Mouse (Mus musculus) forebrain, embryonic 14.5 days (tissue): ENCODE results near the gene Prps1l3. TPM values are rescaled to one million over a fixed set of nuclear protein-coding genes. Genes with fewer than 3 reads are reported as not detected.

Experiments used
- ATAC-seq: fragments of 200-750 bp; cut with Nextera tagmentation; 2 replicates; pipeline ENCODE4 v1.8.0; 2017; ENCODE audit warnings: mild to moderate bottlenecking, moderate library complexity
- DNase-seq: peaks from one replicate; pipeline ENCODE4 v3.0.0-alpha.2; 2015; ENCODE audit warnings: low spot score
- H3K27ac ChIP-seq: fragments of 300-500 bp; sonication (generic); 2 replicates; pipeline ENCODE4 v1.5.1; 2014; ENCODE audit warnings: low read depth, mild to moderate bottlenecking, control low read depth, low read length, moderate library complexity
- H3K27me3 ChIP-seq: fragments of 300-500 bp; sonication (generic); replicated peaks from 2 replicates; pipeline ENCODE4 v1.6.1; 2014; ENCODE audit warnings: low read length, control low read depth, mixed read lengths; ENCODE audit not compliant: control insufficient read depth, insufficient read depth
- H3K36me3 ChIP-seq: fragments of 300-500 bp; sonication (generic); 2 replicates; pipeline ENCODE4 v1.6.1; 2014; ENCODE audit warnings: low read length, control low read depth; ENCODE audit not compliant: control insufficient read depth, insufficient read depth
- H3K4me1 ChIP-seq: fragments of 300-500 bp; sonication (generic); 2 replicates; pipeline ENCODE4 v1.6.1; 2014; ENCODE audit warnings: antibody characterized with exemption, low read length, control low read depth; ENCODE audit not compliant: control insufficient read depth, insufficient read depth
- H3K4me2 ChIP-seq: fragments of 300-500 bp; sonication (generic); 2 replicates; pipeline ENCODE4 v1.6.1; 2014; ENCODE audit warnings: mild to moderate bottlenecking, control low read depth, low read length
- H3K4me3 ChIP-seq: fragments of 300-500 bp; sonication (generic); 2 replicates; pipeline ENCODE4 v1.5.1; 2014; ENCODE audit warnings: low read depth, low read length, control low read depth
- H3K9ac ChIP-seq: fragments of 300-500 bp; sonication (generic); 2 replicates; pipeline ENCODE4 v1.6.1; 2014; ENCODE audit warnings: mild to moderate bottlenecking, low read length, control low read depth, moderate library complexity
- H3K9me3 ChIP-seq: fragments of 300-500 bp; sonication (generic); replicated peaks from 2 replicates; pipeline ENCODE4 v1.6.1; 2016; ENCODE audit warnings: low read length, control low read depth, mixed read lengths; ENCODE audit not compliant: control insufficient read depth
- WGBS: fragments of 180-500 bp; shearing (Covaris S2); extraction: QIAGEN DNeasy Blood & Tissue Kit; methylation state at CpG from one replicate; pipeline ENCODE4 v1.1.7; 2014; 5-methylcytosine and 5-hydroxymethylcytosine counted together
- polyA plus RNA-seq: library from polyadenylated mRNA; unstranded; fragments of >200 nt; fragmentation: Nextera tagmentation; extraction: Ambion mirVana; gene quantifications from 2 replicates; pipeline ENCODE4 v1.2.1, GENCODE M21; 2014

The Prps1l3 gene
- polyA plus RNA-seq, 1 experiment from 2014 or later: 50.4 TPM

DNA sequence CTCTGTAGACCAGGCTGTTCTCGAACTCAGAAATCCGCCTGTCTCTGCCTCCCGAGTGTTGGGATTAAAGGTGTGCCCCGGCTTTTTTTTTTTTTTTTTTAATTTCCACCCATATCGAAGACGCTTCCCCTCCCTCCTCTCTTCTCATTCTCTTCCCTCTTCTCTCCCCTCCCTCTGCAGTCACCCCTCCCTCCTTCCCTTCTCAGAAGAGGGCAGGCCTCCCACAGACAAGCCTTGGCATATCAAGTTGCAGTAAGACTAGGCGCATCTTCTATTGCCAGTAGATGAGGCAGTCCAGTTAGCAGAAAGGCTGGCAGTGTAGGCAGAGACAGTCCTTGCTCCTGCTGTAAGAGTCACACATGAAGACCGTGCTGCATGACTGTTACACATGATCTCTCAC, 2.4 kb upstream of the Prps1l3 start:
- WGBS: 86% methylated on average over 3 of the region's 8 CpGs
- Histone ChIP-seq H3K9ac (no peak overlapping the region), H3K36me3 (no peaks in the 10 kb centered on the region), H3K4me1 (peaks cover 8% of the 10 kb centered on the region; the same call in 1 of the 2 replicates), H3K9me3 (no peaks in the 10 kb centered on the region), H3K27me3 (no peaks in the 10 kb centered on the region), H3K4me2 (no peak overlapping the region), H3K27ac (no peak overlapping the region), H3K4me3 (no peak overlapping the region)
- ATAC-seq: no peak
- DNase-seq: no peak

DNA sequence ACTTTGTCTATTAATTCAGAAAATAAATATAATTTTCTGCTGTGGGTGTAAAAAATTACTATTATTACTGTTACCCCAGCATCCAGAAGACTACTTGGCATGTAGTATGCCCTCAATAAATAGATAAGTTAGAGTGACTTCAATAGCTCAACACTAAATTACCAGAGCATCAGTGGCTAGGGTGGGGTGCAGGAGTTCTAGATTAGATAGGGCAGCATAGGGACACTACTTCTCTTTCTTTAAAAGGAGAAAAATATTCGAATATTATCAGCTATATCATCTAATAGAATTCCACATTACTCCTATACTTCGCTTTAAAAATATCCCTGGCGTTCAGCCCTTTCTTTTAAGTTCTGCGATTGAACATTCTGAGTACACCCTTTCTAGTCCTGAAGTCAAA, 509 bp upstream of the Prps1l3 start:
- Histone ChIP-seq H3K27me3 (no peaks in the 10 kb centered on the region), H3K9me3 (no peaks in the 10 kb centered on the region), H3K4me1 (peaks cover 8% of the 10 kb centered on the region; the same call in 1 of the 2 replicates), H3K27ac (peak overlapping the region; percentile 48; the same call in 1 of the 2 replicates), H3K36me3 (no peaks in the 10 kb centered on the region), H3K4me3 (peak overlapping the region; percentile 77), H3K4me2 (peak overlapping the region; percentile 65), H3K9ac (peak overlapping the region; percentile 83)
- ATAC-seq: peak; percentile 2; the same call in 1 of the 2 replicates
- WGBS: 40% methylated on average over 4 of the region's 4 CpGs
- DNase-seq: no peak

DNA sequence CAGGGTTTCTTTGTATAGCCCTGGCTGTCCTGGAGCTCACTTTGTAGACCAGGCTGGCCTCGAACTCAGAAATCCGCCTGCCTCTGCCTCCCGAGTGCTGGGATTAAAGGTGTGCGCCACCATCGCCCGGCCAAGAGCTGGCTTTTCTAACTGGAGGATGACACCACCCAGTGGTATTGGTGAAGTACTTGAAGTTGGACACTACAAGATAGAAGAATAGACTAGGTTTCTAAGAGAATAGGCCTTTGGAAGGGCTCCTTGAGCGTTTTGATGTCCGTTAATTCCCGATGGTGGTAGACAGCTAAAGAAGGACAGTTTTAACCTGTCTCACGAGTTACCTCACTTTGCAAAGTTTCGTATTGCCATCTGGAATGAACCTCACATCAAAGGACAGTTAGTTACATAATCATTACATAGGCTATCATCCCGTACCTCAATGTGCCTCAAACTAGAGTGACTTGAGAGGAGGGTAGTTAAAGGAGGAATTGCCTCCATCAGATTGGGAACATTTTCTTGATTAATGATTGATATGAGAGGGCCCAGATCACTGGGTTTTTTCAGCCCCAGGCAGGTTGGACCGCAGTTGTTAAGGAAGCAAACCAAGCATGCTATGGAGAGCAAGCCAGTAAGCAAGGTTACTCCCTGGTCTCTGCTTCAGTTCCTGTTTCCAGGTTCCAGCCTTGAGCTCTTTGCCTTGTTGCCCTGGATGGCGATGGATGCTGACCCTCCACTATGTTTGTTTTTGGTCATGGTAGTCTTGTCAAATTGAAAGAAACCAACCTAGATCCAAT, 1.1 kb downstream of the Prps1l3 start:
- no peaks in the 10 kb centered on the region for H3K27me3 ChIP-seq
- 80% methylated on average over 14 of the region's 14 CpGs for WGBS

DNA sequence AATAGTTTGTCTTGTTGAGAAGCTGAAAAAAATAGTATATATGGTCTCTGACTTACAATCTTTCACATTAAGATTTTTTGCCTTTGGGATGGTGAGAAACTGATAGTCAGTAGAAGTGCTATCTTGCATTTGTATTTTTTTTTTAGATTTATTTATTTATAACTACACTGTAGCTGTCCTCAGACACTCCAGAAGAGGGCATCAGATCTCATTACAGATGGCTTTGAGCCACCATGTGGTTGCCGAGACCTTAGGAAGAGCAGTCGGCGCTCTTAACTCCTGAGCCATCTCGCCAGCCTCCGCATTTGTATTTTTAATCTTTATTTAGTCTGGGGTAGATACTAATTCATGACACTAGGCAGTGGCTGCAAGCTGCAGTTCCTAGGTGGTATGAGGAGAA, 3.2 kb downstream of the Prps1l3 start:
- no peak overlapping the region for H3K4me3 ChIP-seq
- H3K36me3 ChIP-seq: peaks cover 3% of the 10 kb centered on the region
- H3K4me1 ChIP-seq: peaks cover 8% of the 10 kb centered on the region; the same call in 1 of the 2 replicates
- ATAC-seq: no peak
- H3K9me3 ChIP-seq: no peaks in the 10 kb centered on the region
- H3K27me3 ChIP-seq: no peaks in the 10 kb centered on the region
- H3K9ac ChIP-seq: no peak overlapping the region
- WGBS: 88% methylated on average over 5 of the region's 5 CpGs
- no peak for DNase-seq
- H3K4me2 ChIP-seq: no peak overlapping the region
- H3K27ac ChIP-seq: no peak overlapping the region

More for the DNA sequence above, 1.1 kb downstream of the Prps1l3 start:
- Histone ChIP-seq H3K4me1 (peaks cover 8% of the 10 kb centered on the region; the same call in 1 of the 2 replicates), H3K4me3 (peak overlapping the region; percentile 77), H3K9ac (peak overlapping the region; percentile 83; the same call in 1 of the 2 replicates), H3K9me3 (no peaks in the 10 kb centered on the region), H3K4me2 (peak overlapping the region; percentile 65), H3K36me3 (no peaks in the 10 kb centered on the region), H3K27ac (no peak overlapping the region)
- ATAC-seq: no peak
- DNase-seq: peak; percentile 16

DNA sequence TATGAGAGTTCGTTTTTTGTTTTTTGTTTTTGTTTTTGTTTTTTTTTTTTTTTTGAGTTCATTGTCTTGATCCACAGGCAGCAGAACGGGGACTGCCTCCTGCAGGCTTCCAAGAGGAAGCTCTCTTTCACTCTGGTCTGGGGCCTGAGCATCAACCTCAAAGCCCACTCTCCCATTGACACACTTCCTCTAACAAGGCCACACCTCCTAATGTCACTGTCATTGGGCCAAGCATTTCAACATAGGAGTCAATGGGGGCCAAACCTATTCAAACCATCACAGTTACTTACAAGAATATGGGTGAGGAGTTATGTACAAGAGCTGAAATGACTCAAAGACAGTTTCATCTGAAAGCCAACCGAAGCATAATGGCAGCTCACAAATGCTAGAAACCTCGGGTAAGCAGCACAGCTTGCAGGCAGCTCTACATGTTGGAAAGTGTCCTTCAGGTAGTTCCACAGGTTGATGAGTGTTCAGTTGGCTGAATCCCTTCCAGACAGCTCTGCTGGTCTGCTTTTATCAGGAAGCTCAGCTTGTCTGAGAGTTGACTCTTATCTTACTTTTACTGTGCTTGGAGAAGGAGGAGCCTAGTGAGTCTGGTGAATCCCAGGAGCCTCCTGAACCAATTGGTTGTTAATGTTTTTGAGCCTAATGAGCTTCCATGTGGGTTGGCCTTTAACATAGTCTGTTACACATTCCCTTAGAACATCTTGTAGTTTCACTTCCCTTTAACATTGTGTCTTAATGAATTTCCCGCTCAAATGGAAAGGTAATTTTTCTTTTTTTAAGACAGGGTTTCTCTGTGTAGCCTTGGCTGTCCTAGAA, 13.7 kb downstream of the Prps1l3 start:
- Histone ChIP-seq H3K4me2 (no peak overlapping the region), H3K9me3 (no peaks in the 10 kb centered on the region), H3K27me3 (no peaks in the 10 kb centered on the region), H3K36me3 (peaks cover 11% of the 10 kb centered on the region; the same call in 1 of the 2 replicates), H3K4me3 (no peak overlapping the region), H3K27ac (no peak overlapping the region), H3K4me1 (no peaks in the 10 kb centered on the region), H3K9ac (no peak overlapping the region)
- ATAC-seq: no peak
- 86% methylated on average over 5 of the region's 5 CpGs for WGBS
- no peak for DNase-seq

DNA sequence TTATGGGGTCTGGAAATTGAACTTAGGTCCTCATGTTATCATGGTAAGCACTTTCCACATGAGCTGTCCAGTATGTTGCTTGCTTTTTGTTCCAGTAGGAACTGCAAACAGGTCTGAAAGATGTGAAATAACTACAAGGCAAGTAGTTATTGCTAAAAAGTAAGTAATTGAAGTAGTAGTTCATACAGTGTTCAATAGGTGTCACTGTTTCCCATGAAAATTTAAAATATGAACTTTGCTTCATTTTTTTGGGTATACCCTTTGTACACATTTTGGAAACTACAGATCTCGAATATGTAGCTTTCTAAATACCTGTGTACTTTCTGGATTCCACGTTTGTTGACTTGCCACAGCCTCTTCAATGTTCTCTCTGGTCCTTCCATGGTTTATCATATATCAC, 28.4 kb downstream of the Prps1l3 start:
- H3K36me3 ChIP-seq: no peaks in the 10 kb centered on the region
- no peaks in the 10 kb centered on the region for H3K4me1 ChIP-seq
- no peak overlapping the region for H3K4me3 ChIP-seq
- no peaks in the 10 kb centered on the region for H3K9me3 ChIP-seq
- H3K9ac ChIP-seq: no peak overlapping the region
- 70% methylated on average over 2 of the region's 2 CpGs for WGBS
- DNase-seq (peak; percentile 11), ATAC-seq (no peak)
- no peaks in the 10 kb centered on the region for H3K27me3 ChIP-seq
- H3K4me2 ChIP-seq: no peak overlapping the region
- H3K27ac ChIP-seq: no peak overlapping the region

DNA sequence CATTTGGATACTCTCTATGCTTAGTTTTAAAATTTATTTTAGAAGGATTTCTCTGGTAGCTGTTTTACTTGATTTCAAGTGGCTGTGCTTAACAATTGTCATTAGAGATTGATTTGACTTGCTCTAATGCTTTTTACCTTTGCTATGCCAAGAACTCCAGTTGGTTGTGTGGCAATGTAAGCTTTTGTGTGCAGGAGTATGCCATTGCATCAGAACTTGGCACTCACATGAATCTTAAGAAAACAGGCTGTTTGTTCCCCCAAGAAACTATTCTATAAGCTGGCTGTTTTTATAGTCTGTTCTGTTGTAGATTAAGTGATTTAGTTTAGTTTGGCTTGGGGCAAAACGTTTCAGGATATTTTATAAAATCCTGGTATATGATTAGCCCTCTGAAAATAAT, 45.2 kb downstream of the Prps1l3 start:
- 32% methylated on average over 1 of the region's 1 CpGs for WGBS
- Histone ChIP-seq H3K36me3 (no peaks in the 10 kb centered on the region), H3K27me3 (no peaks in the 10 kb centered on the region), H3K27ac (no peak overlapping the region), H3K4me3 (no peak overlapping the region), H3K9me3 (no peaks in the 10 kb centered on the region), H3K4me2 (no peak overlapping the region), H3K9ac (no peak overlapping the region), H3K4me1 (no peaks in the 10 kb centered on the region)
- DNase-seq (peak; percentile 44), ATAC-seq (no peak)

DNA sequence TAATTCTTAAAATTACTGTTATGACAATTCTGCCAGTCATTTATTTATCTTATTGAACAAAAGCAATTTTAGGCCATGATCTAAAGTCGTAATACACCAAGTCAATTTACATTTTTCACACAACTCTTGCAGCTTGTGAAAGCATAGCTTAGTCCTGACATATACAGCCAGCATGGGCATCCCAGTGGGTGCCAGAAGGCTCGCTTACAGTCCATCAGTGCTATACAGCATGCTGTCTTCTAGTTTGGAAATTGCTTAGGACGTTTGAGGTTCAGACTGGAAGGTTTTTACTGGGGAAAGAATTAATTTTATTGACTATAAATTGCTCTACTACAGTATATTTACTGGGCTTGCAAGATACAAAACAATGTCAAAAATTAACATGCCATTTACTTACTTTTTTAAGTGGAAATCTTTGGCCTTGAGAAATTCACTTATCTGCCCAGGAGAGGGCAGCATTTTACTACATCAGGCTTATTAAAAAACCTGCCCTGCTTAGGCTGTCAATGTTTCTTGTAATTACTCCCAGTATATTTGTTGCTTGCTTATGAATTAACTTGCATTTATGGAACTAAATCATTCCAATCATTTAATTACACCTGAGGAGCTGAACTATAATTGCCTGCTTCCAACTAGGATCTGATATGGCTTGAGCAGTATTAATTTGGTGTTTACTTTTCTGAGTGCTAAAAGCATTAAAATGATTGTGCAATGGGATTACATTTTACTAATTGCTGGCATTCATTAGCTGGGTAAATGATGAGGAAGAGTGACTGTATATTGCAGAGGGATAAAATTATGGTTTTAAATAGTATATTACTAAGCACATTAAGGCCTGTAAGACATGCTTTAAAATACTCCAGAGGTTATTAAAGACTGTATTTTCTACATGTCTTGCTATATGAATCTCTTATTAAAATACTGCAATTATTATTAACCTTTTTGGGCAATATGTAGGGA, 51.2 kb downstream of the Prps1l3 start:
- H3K4me3 ChIP-seq: no peak overlapping the region
- 40% methylated on average over 3 of the region's 3 CpGs for WGBS
- peak; percentile 82 for DNase-seq
- H3K36me3 ChIP-seq: no peaks in the 10 kb centered on the region
- H3K27me3 ChIP-seq: no peaks in the 10 kb centered on the region
- H3K9me3 ChIP-seq: no peaks in the 10 kb centered on the region
- H3K27ac ChIP-seq: no peak overlapping the region
- H3K4me2 ChIP-seq: no peak overlapping the region
- no peak overlapping the region for H3K9ac ChIP-seq
- ATAC-seq: peak; percentile 68
- H3K4me1 ChIP-seq: no peaks in the 10 kb centered on the region
